Mouse (Mus musculus) frontal cortex, adult 2 months (tissue): ENCODE results near the gene Wdr64. TPM values are rescaled to one million over a fixed set of nuclear protein-coding genes. Genes with fewer than 3 reads are reported as not detected.

Experiments used
- DNase-seq, 2 experiments: peaks; one replicate each; pipeline ENCODE4 v3.0.0; 2022; ENCODE audit warnings: low spot score in 1 of 2; ENCODE audit errors: extremely low spot score in 1 of 2
- polyA plus RNA-seq: library from polyadenylated mRNA; depleted of rRNA; stranded (reverse); fragments of >200 nt; gene quantifications from 2 replicates; pipeline ENCODE4 v1.2.3, GENCODE M21; 2012; rRNA removed

Gene Wdr64
- polyA plus RNA-seq = 0.04 TPM in 1 of 2 replicates, not detected in the other

DNA sequence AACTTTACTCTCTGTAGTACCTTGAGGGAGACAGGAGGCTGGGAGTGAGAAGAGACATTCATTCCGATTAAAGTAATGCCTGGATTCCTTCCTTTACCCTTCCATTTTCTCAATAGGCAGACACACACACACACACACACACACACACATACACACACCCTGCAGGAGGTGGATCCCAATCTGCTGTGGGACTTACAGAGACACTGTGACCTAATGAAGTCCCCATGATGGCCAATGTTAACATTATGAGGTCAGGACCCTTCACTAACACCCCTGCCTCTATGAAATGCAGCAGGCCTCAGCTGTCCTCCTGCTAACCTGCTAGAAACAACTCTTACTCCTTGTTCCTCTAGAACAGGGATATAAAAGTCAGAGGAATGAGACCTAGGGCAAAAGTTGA lies at the start of gene Wdr64:
Gene Wdr64, plus strand, starts transcription at position 301 of the 400 bp plus-strand sequence.
- no peak for DNase-seq

DNA sequence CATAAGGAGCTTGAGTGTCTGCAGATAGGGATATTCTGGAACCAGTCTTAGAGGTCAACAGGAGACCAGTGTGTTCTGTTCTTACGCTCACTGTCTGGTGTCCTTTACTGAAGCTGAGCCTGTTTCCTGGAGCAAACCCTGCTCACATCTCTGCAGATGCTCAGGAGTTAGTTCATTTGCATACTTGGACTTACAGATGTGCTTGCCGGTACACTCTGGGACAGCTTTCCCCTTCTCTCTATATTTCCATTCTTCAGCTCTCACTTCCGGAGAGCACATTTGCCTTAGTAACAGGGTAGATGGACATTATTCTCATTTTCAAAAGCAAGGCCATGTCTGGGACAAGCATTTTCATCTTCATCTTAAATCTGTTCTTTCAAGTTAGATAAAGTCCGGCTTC lies 49.8 kb upstream of the Wdr64 start:
- DNase-seq = no peak

DNA sequence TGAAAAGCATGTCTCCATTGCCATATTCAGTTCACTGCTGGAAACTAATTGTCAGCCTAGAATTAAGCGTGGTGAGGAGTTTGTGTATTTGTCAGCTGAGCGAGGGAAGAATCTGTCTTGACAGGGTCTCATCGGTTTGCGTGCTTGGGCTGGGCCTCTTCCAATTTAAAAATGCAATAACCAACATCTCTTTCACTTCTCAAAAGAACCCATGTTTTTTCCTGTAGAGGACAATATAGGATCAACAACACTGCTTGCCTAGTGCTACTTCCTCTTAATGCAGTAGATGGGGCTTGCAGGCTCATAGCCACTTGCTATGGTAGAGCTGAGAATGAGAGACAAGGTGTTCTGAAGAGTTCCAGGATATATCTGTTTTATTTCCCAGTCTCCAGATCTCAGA lies 38.5 kb upstream of the Wdr64 start:
- no peak for DNase-seq

DNA sequence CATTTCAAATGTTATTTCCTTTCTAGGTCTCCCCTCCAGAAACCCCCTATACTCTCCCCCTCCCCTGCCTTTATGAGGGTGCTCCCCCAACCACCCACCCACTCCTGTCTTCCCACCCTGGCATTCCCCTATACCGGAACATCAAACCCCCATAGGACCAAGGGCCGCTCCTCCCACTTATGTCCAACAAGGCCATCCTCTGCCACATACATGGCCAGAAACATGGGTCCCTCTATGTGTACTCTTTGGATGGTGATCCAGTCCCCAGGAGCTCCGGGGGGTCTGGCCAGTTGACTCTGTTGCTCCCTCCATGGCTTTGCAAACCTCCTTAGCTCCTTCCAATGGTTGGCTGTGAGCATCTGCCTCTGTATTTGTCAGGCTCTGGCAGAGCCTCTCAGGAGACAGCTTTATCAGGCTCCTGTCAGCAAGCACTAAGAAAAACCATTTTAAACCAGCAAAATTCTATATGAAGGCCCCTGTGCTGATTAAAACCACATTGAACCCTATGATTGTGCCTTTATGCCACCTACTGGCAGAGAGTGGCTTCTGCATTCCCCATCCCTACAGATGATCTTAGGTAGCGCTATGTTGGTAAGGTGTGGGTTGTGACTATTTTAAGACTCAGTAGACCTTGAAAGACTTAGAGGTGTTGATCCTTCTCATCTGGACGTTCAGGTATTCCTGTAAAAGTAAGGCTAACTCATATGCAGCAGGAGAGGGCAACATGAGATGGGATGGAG lies 29.6 kb upstream of the Wdr64 start:
- DNase-seq = peak; percentile 26 to 61

DNA sequence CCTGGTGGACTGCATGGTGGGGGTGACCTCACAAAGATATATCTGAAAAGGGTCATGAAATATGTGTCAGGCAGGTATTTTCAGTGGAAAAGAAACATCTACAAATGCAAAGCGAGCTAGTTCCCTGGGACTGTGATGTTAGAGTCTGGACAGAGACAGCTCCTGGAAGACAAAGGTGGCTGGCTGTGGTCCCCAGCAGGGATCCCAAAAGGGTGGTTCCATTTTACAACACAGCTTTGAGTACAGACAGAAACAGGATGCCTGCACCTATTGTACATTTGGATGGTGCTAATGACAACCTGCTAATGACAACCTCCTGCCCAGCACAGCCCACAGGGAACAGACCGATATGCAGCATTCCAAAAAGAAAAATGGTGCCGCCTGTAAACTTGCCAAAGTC lies 28.9 kb upstream of the Wdr64 start:
- no peak for DNase-seq

DNA sequence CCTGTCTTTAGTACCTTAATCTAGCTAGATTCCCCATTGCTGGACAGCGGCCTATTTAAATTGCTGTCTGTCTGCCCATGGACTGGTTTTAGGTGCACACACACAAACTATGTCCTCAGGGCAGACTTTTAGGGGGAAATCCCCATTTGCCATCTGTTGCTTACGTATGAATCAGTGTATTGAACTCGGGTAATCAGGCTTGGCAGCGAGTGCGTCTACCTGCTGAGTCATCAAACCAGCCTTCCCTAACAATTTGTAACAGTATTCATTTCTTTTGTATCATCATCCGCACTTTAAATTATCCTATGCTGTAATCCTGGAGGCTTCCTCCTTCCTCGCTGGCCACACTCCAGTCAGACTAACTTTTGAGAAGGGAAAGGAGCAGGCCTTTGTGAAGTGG lies 28.4 kb upstream of the Wdr64 start:
- DNase-seq = no peak

DNA sequence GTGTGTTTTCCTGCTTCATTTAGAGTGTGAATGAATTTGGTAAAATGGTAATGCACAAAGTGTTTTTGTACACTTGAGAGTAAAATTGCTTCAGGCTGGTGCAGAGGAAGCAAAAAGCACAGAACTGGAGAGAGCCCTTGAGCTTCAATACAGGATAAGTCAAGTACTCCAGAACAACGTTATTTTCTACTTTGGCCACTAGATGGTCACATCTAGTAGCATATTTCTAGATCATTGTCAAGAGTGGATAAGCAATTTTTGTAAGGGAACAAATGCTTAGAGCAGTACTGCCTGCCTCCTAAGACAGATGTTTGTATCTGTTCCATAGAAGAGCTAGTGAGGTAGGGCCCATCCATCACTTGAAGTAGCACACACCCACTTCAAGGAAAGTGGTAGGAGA lies 26.8 kb upstream of the Wdr64 start:
- no peak for DNase-seq

DNA sequence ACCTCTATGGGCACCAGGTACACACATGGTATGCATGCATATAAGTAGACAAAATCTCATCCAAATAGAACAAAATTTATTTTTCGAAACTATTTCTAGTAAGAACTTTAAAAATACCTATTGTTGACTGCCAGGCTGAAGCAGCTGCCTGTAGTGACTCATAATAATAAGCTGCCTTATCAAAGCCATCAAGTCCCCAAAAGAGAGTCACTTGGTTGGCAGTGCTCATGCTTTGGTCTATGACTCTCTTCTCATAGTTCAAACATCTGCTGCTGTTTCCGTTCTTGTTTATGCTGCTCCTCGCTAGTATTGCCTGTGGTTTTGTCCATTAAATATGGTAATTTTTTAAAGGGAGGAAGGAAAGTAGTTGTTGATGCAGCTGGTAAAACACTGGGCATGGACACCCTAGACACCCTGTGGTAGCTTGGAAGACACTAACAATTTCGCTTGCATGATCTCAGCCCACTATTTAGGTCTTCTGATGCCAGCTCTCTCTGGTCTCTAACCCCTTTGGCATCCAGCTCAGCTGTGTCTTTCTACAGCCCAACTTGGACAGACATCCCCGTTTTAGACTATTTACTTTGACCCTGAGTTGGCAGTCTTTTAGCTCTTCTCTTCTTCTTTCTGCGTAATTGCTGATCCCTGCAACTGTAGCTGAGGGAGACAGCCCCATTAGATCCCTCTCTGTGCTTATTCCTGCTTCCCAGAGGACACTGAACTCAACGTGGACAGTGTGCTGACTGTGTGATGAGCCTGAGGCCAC lies 24.6 kb upstream of the Wdr64 start:
- no peak for DNase-seq

DNA sequence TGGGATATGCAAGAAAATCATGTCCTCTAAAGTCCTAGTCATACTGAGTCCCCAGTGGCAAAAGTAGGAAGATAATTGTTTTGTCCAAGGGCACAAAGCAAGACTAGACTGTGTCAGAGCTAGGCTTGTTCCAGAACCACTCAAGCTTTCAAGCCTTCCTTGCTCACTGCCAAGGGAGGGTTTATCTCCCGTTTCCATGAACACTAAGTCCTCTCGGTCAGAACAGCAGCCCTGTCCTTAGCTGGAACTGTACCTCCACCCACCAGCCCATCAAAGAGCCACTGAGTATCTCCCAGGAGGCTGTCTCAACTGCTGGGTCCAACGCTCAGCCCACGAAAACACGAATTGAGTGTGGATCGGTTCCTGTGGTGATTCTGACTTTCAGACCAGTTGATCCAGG lies 23.3 kb upstream of the Wdr64 start:
- no peak for DNase-seq

DNA sequence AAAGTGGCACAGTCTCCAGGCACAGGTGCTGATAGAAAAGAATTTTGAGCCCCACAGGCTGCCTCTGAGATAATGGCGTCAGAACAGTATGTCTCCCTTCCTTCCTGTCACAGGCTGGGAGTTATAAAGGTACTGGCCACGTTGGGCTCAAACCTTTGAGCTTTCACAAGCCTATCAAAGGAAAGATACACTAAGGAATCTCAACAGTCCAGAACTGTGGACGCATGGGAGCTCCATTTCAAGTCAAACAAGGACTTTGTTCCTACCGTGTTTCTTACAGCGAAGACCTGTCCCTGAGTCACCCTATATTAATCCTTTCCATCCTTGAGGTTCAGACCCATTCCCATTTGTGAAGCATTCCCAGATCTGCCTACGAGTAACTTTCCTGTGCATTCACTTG lies 20.9 kb upstream of the Wdr64 start:
- no peak for DNase-seq

DNA sequence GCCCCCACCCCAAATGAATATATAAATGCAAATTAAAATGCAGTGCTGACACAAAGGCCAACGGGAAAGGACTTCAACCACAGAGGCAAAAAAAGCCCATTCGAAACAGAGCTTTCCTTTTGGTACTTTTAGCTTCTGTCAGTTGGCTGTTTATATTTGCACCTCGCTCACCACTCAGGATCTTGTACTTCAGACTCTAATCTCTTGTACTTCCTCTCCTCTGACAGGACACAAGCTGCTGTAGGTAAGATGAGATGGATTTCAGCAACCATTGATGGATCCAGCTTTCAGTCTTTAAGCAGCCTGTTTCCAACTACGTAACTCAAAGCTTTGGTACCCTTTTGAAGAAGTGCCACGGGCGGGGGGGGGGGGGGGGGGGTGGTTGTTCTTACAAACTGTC lies 17.4 kb upstream of the Wdr64 start:
- no peak for DNase-seq

DNA sequence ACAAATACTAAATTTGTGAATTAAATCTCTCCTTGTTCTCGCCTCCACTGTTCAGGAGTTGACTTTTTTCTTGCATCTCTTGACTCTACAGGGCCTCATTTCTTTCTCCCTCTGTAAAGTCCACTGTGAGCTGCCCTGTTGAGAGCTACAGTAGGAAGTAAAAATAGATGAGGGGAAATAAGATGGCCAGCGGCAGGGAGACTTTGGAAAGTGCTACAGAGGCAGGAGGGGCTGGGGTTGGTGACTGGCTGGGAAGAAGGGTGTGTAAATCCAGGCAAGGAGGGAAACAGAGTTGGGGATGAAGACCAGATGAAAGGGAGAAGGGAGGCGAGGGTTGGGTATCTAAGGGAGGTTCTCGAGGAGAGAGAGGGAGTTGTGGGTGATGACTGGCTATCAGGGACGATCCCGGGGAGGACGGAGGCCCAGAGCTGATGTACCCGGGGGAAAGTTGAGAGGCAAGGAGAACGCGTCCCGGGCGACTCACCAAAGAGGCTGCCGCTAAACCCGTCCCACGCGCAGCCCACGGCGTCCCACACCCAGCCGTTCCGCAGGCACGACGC lies 6.6 kb upstream of the Wdr64 start:
- no peak for DNase-seq

DNA sequence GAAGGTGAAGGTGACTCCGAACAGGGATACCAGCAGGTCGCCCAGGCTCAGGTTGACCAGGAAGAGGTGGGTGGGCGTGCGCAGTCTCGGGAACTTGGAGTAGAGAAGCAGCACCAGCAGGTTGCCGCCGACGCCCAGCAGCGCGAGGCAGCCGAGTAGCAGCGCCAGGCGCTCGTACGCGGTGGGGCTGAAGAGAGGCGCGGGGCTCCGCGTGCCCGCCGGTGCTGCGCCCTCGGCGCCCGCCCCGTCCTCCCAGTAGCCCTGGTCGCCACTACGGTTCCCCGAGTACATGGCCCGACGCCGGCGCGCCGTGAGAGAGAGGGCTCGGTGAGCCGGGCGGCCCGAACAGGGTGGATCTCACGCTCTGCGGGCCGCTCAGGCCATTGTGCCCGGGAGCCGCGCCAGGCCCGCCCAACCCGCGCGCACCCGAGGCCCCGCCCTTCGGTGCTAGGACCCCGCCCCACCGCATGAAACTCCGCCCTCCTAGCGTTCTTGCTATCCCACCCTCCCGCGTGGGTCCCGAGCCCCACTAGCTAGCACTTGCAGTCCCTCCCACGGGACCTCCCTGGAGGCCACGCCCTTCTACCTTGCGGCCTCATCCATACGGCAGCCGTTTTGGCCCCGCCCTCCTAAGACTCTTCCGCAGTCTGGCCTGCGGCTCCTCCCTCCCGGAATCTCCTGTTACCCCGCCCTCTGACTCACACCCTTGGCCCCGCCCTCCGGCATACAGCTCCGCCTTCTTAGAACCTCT lies 6.0 kb upstream of the Wdr64 start, which contains the start of the genes Opn3 and Chml:
Gene Opn3, minus strand, starts transcription at position 531 of the 751 bp plus-strand sequence.
Gene Chml, minus strand, starts transcription at position 656 of the 751 bp plus-strand sequence.
- peak; percentile 96 to 97 for DNase-seq

DNA sequence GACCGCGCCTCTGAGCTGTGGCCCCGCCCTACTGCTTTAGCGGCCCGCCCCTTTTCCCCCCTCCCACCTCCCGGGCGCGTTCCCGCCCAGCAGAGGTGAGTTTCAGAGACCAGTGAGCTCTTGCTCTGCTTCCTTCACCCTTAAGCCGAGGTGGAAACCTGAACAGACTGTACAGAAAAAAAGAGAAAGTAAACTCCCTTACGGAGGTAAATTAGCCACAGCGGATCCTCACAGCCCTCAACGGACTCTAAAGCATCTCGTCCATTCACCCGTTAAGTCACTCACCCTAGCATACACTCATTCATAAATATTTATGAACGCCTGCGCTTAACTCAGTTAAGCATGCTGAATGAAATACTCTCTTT lies 5.4 kb upstream of the Wdr64 start:
- no peak for DNase-seq

DNA sequence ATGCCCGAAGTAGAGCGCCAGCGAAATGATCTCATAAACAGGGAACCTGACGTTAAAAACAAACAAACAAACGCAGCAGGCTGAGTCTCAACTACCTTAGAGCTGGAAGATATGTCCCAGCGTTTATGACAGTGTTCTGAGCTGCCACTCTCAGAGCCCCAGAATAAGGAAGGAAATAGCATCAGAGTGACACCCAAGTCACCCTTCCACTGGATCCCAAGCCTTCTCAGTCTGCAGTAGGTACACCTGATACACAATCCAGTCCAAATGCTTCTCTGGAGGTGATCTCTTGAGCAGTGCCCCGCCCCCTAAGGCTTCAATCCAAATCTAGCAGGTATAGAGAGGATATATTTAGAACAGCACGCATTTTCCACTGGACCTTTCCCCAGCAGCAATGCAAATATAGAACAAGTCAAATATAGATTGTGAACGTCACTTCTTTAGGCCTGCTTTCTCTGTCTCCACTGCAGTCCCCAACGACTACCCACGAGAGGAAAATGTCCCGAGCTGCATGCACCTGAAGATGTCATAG lies 4.9 kb upstream of the Wdr64 start:
- DNase-seq = peak in 1 of 2 experiments; percentile 35

DNA sequence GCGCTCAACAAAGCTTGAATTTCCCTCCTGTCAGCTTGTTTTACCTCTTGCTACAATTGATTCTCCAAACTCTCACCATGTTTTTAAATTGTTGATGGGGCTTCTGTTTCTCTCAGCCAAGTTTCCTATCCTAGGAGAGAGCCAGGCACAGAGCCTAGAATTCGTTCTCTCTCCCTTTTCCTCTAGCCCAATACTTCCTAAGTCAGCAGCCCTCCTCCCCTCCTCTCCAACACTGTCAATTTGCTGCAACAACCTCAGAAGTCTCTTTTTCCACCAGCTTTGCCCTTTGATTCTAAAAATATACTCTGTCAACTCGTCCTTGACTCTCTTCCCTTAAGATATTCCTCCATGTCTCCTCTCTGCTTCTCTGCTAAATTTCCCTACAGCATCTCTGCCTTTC lies 982 bp downstream of the Wdr64 start:
- DNase-seq = no peak

DNA sequence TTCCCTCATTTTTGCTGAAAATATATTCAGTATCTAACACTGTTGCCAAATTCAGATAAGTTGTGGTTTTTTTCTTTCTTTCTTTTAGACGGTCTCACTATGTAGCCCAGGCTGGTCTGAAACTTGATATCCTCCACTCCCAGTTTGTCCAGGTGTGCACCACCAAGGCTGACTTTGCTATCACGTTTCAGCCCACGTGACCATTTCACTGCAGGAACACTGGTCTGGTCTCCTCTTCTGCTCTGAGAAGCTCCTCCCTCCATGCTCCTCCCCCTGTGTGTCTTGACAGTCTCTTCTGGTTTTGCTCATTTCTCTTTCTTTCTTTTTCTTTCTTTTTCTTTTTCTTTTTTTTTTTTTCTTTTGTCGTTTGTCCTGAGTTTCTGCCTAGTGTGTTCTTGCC lies 1.4 kb downstream of the Wdr64 start:
- no peak for DNase-seq

DNA sequence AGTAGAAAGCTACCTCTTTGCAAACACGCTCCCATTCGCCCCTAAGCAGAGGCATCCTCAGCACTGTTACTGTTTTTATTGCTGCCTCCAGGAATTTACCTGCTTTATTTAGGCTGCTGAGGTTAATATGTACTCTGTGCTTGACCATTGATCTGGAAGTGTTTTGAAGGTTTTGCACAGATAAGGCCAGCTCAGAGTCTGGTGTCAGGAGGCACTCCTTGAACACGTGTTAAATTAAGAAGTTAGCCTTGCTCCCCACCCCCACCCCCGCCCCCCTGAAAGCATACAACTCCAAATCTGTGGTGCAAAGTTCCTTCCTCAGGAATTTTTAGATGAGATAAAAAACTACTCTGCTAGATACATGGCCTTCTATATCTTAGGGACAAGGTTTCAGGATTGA lies 2.8 kb downstream of the Wdr64 start:
- DNase-seq = no peak

DNA sequence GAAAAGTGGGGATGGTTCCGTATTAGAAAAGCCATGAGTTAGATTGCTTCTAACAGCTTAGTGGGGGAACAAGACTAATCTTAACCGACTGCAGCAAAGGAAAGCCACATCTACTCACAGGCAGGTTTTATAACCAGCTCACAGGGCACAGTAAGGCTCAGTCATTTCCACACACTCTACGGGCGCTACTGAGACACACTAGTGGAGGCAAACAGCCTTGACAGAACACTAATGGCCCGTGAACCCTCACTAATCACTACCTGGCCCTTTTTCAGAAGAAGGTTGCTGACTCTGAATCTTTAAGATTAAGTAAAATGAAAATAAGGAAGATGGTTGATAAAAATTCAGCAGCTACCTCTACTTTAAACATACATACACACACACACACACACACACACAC lies 9.2 kb downstream of the Wdr64 start:
- DNase-seq = no peak

DNA sequence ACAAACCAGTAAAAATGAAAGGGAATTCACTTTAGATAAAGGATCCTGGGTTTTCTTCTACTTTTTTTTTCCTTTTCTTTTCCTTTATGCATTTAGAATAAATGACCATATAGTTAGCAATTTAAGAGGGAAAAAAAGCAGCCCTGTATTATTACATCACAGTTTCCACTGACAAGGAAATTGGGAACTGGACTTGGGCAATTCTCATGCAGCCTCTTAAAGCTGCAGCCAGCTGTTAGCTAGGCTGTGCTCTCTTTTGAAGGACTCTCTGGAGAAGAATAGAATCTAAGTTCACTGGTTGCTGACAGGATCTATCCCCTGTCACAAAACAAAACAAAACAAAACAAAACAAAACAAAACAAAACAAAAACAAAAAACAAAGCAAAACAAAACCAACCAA lies 9.6 kb downstream of the Wdr64 start:
- DNase-seq = no peak
